Mouse (Mus musculus) lung, postnatal 0 days (tissue): ENCODE results near the gene Tchhl1. TPM values are rescaled to one million over a fixed set of nuclear protein-coding genes. Genes with fewer than 3 reads are reported as not detected.

Source experiments
- ATAC-seq: fragments of 200-750 bp; cut with Nextera tagmentation; 2 replicates; pipeline ENCODE4 v1.8.0; 2017; ENCODE audit warnings: moderate library complexity
- DNase-seq: peaks from one replicate; pipeline ENCODE4 v3.0.0-alpha.2; 2016; ENCODE audit warnings: low spot score
- H3K27ac ChIP-seq: fragments of 300-500 bp; sonication (generic); 2 replicates; pipeline ENCODE4 v1.5.1; 2014; ENCODE audit warnings: antibody characterized with exemption, mild to moderate bottlenecking, low read length, mixed read lengths
- H3K27me3 ChIP-seq: fragments of 300-500 bp; sonication (generic); replicated peaks from 2 replicates; pipeline ENCODE4 v1.6.1; 2014; ENCODE audit warnings: low read length, mixed read lengths; ENCODE audit not compliant: insufficient read depth
- H3K36me3 ChIP-seq: fragments of 300-500 bp; sonication (generic); 2 replicates; pipeline ENCODE4 v1.6.1; 2014; ENCODE audit warnings: low read length, mixed read lengths; ENCODE audit not compliant: insufficient read depth
- H3K4me1 ChIP-seq: fragments of 300-500 bp; sonication (generic); 2 replicates; pipeline ENCODE4 v1.6.1; 2014; ENCODE audit warnings: antibody characterized with exemption, low read depth, low read length, mixed read lengths; ENCODE audit not compliant: insufficient read depth
- H3K4me2 ChIP-seq: fragments of 300-500 bp; sonication (generic); replicated peaks from 2 replicates; pipeline ENCODE4 v1.6.1; 2014; ENCODE audit warnings: low read depth, mild to moderate bottlenecking, low read length, moderate library complexity, mixed read lengths
- H3K4me3 ChIP-seq: fragments of 300-500 bp; sonication (generic); 2 replicates; pipeline ENCODE4 v1.5.1; 2014; ENCODE audit warnings: low read depth, low read length
- H3K9ac ChIP-seq: fragments of 300-500 bp; sonication (generic); replicated peaks from 2 replicates; pipeline ENCODE4 v1.6.1; 2014; ENCODE audit warnings: low read depth, mild to moderate bottlenecking
- H3K9me3 ChIP-seq: fragments of 300-500 bp; sonication (generic); 2 replicates; pipeline ENCODE4 v1.6.1; 2016; ENCODE audit warnings: low read length, mixed read lengths
- CTCF ChIP-seq: IDR thresholded peaks from 2 replicates; pipeline ENCODE4 v1.5.1; 2016; ENCODE audit warnings: antibody characterized with exemption, mild to moderate bottlenecking
- EP300 ChIP-seq: IDR thresholded peaks from 2 replicates; pipeline ENCODE4 v1.6.1; 2016; ENCODE audit warnings: antibody characterized with exemption, mild to moderate bottlenecking, control low read depth
- WGBS: fragments of 180-500 bp; shearing (Covaris S2); extraction: QIAGEN DNeasy Blood & Tissue Kit; methylation state at CpG from one replicate; pipeline ENCODE4 v1.1.7; 2014; 5-methylcytosine and 5-hydroxymethylcytosine counted together
- polyA plus RNA-seq: library from polyadenylated mRNA; unstranded; fragments of >200 nt; fragmentation: Nextera tagmentation; extraction: Ambion mirVana; gene quantifications from 2 replicates; pipeline ENCODE4 v1.2.1, GENCODE M21; 2015

Tchhl1 gene
- polyA plus RNA-seq, 1 experiment from 2014 or later, result not detected

DNA sequence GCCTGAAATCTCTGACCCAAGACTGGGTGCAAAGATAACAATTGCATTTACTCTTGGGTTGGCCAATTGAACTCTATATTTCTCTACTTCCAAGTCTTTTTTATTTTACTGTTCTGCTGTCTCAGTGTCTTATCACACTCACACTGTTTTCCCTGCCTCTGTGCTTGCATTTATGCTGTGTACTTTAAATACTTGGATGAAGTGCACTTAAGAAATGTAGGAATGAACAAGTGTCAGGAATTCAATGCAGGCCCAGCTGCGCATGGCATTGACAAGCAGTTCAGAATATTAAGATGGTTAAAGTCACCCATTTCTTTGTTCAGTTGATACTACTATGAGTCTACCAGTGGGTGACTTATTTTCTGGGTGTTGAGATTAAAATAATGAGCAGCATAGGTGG, 11.5 kb downstream of the Tchhl1 start:
- no peak for TF ChIP-seq CTCF
- TF ChIP-seq EP300, result peak; percentile 29; the same call in 1 of the 2 replicates
- DNase-seq (peak; percentile 72), ATAC-seq (peak; percentile 68; the same call in 1 of the 2 replicates)
- whole genome bisulfite sequencing, result 57% methylated on average over 1 of the region's 1 CpGs
- no peaks in the 10 kb centered on the region for H3K4me1 ChIP-seq
- no peaks in the 10 kb centered on the region for H3K36me3 ChIP-seq
- no peaks in the 10 kb centered on the region for H3K9me3 ChIP-seq
- H3K9ac ChIP-seq, result no peak overlapping the region
- no peaks in the 10 kb centered on the region for H3K27me3 ChIP-seq
- H3K4me3 ChIP-seq, result no peak overlapping the region
- no peak overlapping the region for H3K27ac ChIP-seq
- H3K4me2 ChIP-seq, result no peak overlapping the region

DNA sequence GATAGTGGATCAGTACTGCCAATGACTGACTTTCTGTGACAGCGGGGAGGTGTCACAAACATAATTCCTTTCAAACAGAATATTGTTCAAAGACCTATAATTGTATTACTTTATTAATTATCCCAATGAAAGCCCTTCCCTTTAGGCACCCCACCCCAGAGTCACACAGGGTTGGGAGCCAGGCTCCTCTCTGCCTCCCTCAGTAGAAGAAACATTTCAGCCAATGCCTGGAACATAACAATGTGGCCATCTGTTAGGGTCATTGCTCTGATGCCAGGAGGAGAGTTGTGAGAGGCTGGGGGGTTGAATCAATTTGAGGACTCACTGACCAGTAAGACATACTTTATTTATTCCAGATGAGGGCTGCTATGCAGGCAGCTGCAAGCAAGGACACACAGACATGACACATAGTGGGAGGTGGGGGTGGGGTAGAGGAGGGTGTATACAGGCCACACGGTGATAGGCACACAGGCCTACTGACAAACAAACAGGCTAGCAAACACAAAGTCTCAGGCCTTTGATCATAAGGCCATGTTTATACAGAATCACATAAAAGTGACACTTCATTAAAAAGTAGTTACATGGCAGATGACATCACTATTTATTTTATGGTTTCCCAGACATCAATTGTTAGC, 13.5 kb downstream of the Tchhl1 start:
- Histone ChIP-seq H3K9me3 (no peaks in the 10 kb centered on the region), H3K4me2 (no peak overlapping the region), H3K36me3 (no peaks in the 10 kb centered on the region), H3K27ac (no peak overlapping the region), H3K27me3 (no peaks in the 10 kb centered on the region), H3K4me3 (no peak overlapping the region), H3K4me1 (no peaks in the 10 kb centered on the region), H3K9ac (no peak overlapping the region)
- TF ChIP-seq CTCF (no peak), EP300 (no peak)
- peak; percentile 49 for ATAC-seq
- DNase-seq, result peak; percentile 47
- 37% methylated on average over 2 of the region's 2 CpGs for WGBS

GRCm38 (mm10) chr3:93485611-93486010, 17.1 kb downstream of the Tchhl1 start:
- Histone ChIP-seq H3K4me3 (no peak overlapping the region), H3K27me3 (no peaks in the 10 kb centered on the region), H3K27ac (no peak overlapping the region), H3K4me1 (no peaks in the 10 kb centered on the region), H3K9me3 (no peaks in the 10 kb centered on the region), H3K36me3 (no peaks in the 10 kb centered on the region), H3K9ac (no peak overlapping the region), H3K4me2 (no peak overlapping the region)
- ATAC-seq, result no peak
- 88% methylated on average over 3 of the region's 3 CpGs for WGBS
- DNase-seq, result no peak
- no peak for TF ChIP-seq CTCF
- TF ChIP-seq EP300, result no peak

- Histone ChIP-seq H3K9me3 (no peaks in the 10 kb centered on the region), H3K4me3 (no peak overlapping the region), H3K36me3 (no peaks in the 10 kb centered on the region), H3K4me1 (no peaks in the 10 kb centered on the region), H3K9ac (no peak overlapping the region), H3K4me2 (no peak overlapping the region), H3K27ac (no peak overlapping the region), H3K27me3 (no peaks in the 10 kb centered on the region)
- DNase-seq (no peak), ATAC-seq (no peak)
- 82% methylated on average over 2 of the region's 2 CpGs for WGBS
- TF ChIP-seq EP300 (no peak), CTCF (no peak)
Measured at GRCm38 (mm10) chr3:93488541-93488940, 20.0 kb downstream of the Tchhl1 start.

GRCm38 (mm10) chr3:93492176-93492575, 23.6 kb downstream of the Tchhl1 start:
- no peaks in the 10 kb centered on the region for H3K27me3 ChIP-seq
- WGBS, result 56% methylated on average over 3 of the region's 3 CpGs
- ATAC-seq (no peak), DNase-seq (no peak)
- no peaks in the 10 kb centered on the region for H3K9me3 ChIP-seq
- no peak overlapping the region for H3K27ac ChIP-seq
- no peak overlapping the region for H3K9ac ChIP-seq
- no peaks in the 10 kb centered on the region for H3K4me1 ChIP-seq
- no peak overlapping the region for H3K4me3 ChIP-seq
- TF ChIP-seq CTCF (no peak), EP300 (no peak)
- no peaks in the 10 kb centered on the region for H3K36me3 ChIP-seq
- H3K4me2 ChIP-seq, result no peak overlapping the region

DNA sequence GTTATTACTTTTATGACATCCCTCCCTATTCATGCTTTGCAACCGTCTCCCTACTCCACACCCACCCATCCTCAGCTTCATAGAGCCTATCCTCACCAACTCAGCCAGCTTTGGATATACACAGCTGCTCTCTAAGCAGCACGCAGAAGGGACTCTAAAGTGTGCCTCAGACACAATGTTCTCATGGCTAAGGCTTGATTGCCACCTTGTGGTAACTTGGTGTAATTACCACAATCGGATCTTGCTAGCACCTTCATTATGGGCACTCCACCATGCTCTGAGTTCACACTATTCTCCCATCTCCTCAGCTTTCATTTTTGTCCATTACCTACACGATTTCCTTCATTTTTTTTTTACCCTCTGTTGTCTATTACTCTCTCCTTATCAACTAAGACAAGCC, 25.4 kb downstream of the Tchhl1 start:
- Histone ChIP-seq H3K4me2 (no peak overlapping the region), H3K9ac (no peak overlapping the region), H3K9me3 (no peaks in the 10 kb centered on the region), H3K4me3 (no peak overlapping the region), H3K27ac (no peak overlapping the region), H3K36me3 (no peaks in the 10 kb centered on the region), H3K27me3 (no peaks in the 10 kb centered on the region), H3K4me1 (no peaks in the 10 kb centered on the region)
- WGBS, result 0% methylated on average over 4 of the region's 4 CpGs
- no peak for TF ChIP-seq EP300
- TF ChIP-seq CTCF, result peak; percentile 97
- peak; percentile 76 for ATAC-seq
- peak; percentile 91 for DNase-seq
